Mouse (Mus musculus) mesoderm, embryonic 11.5 days (tissue): ENCODE measurements at regions not wholly inside any gene's neighbourhood (a gene's known extent, or its start where the extent isn't known, plus 50 kb on each side); places are given as distances from the start of the nearest gene placed in this dataset.
A peak's percentile ranks its signal among the peaks of the same experiment; 100 is the strongest.

ENCODE experiments used
- DNase-seq: peaks from one replicate; pipeline ENCODE4 v3.0.0-alpha.2; 2012; ENCODE audit warnings: low read depth, low spot score

DNA sequence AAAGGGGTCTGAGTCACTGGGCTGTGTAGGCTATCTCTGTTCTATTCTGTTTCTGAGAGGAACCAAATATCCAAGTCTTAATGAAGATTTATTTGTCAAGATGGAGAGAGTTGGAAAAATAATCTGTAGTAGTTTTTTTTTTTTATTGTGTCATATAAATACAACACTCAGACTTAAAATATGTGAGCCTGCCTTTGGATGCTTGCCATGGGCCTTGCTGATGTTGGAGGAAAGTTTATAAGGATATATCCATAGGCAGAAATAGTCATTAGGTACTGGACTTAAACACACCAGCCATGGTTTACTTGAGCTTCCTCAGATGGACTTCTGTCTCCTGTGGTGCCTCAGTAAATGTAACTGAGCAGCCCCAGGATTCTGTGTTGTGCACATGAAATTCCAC is 635.8 kb upstream of the Adgrl2 start:
- DNase-seq: no peak

DNA sequence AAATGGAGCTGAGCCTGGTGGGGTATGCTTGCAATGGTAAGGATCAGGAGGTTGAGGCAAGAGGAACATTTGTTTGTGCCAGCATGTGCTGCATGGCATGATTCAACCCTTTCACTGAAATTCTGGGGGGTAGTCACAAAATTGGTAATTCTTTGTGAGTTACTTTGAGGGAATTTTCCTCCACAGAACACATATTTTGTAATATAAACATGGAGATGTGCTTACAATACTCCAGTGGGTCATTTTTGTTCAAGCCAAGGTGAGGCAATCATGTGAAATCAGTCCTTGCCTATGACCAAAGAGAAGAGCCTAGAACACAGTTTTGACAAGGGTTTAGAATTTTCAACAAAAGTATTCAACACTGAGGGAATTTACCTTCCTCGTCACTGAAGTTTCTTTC is 635.1 kb upstream of the Adgrl2 start:
- no peak for DNase-seq

DNA sequence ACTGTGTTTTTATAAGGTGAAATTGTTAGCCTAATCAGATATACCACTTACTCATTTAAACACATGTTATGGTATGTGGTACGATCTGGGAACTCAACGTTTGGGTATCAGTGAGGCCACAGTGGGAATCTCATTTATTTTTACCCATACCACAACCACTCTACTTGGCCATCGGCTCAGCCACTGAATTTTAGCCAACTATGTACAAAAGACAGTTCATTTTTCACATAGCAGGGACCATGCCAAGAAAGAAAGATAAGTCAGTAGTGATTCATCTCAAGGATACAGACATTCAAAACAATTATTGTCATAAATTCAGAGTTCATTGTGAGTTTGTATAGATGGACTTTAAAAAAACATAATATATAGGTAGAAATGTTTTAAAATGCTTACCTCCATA is 634.7 kb upstream of the Adgrl2 start:
- no peak for DNase-seq

DNA sequence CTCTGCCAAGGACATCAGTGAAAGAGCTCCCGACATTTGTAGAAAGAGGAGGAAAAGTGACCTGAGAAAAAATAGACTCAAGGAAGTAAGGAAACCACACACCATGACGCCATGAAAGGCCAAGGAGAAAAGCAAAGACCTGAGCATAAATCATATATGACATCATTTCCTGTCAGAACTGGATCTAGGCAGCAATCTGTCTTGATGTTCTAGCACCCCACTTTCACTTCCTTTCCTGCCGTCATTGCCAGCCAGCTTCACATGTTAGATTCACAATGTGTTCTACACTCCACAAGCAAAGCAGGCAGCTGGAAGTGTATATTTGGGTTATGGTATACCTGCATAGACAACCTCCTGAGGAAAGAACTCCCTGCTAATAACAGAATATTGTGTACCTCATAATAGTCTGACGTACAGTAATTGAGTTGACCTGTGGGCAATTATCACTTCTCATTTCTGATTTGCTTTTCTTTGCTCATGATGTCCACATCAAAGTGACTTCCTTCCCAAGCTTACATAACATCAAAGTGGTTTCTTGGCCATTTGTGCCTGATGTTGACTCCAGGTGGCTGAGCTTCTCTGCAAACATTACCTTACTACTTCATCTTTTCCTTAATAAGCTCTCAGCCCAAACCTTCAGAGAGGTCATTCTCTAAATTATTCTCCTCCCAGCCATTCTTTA is 633.6 kb upstream of the Adgrl2 start:
- DNase-seq: no peak

DNA sequence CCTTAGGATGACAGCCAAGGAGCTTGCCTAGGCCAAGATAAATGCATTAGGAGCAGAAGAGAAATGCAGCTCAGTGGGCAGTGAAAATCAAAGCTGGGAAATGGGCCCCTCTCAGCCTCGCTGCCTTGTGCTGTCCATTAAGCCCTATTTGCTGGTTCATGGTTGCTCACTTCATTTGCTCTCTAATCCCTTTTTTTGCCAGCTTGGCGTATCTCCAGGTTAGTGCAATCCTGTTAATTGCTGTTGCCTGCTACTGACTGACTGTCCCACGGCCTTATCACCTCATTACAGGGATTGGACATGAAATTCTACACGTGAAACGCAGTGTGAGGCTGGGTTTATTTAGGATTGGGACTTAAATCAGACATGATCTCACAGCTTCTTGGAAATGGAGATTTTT is 613.5 kb upstream of the Adgrl2 start:
- DNase-seq: no peak

DNA sequence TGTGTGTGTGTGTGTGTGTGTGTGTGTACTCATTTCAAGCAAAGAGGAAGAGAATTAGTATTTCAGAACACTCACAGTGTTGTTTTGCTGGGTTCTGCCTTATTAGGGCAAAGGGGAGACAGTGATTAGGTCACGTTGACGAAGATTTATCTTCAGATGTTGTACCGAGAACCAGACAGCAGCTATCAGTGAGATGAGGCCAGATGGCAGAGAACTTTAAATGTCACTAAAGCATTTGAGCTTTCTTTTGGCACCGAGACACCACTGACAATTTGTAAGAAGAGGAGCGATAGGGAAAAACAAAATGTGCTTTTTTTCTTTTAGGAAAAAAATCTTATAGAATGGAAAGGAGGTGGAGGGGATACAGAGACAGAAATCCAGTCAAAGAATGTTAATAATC is 610.9 kb upstream of the Adgrl2 start:
- DNase-seq: no peak

DNA sequence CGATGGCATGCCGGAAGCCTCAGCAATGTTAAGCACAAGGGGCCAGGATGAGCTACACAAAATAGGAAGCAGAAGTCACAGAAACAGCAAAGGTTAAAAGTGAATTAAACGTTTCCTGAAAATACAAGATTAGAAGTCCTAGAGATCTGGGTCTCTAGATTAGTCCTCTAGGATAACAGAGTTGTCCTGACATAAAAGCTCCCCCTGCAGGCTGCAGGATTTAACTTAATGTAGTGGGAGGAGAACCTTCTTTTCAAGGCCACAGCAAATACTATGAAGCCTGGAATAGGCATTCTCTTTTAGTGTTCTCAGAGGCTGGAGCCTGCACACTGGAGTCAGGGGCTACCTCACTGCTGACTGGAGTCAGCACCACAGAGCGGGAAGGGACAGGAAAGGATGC is 604.1 kb upstream of the Adgrl2 start:
- no peak for DNase-seq

DNA sequence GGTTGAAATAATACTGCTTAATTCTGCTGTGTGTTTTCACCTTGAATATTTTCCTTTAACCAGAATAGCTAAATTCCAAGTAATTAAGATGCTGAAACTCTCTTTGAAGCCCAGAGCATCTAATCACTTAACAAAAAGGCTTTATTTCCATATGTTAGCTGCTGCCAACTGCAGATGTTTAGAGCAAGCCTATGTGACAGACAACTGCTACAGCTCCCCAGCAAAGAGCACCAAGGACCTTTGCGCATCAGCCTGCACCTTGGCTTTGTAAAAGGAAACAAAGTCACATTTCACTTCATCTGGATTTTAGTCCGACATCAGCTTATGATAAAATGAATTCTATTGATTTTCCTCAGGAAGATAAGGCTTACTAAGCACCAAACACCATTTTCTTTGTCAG is 595.4 kb upstream of the Adgrl2 start:
- no peak for DNase-seq

DNA sequence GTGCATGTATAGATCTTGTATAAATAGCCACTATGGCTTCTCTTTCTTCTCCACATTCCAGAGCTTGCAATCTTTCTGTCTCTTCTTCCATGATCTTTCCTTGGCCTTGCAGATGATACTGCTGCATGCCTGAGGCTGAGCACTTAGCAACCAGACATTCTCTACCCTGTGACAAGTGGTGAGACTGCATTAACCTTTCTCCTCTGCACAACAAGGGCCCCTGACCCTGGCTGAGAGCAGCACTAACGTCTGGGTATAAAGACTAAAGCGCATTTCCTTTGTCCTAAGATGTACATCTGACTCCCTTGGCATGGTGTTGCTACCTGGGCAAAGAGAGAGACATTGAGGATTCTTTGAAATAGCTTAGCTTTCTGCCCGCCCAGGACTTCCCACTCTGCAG is 590.8 kb upstream of the Adgrl2 start:
- DNase-seq: peak; percentile 54

DNA sequence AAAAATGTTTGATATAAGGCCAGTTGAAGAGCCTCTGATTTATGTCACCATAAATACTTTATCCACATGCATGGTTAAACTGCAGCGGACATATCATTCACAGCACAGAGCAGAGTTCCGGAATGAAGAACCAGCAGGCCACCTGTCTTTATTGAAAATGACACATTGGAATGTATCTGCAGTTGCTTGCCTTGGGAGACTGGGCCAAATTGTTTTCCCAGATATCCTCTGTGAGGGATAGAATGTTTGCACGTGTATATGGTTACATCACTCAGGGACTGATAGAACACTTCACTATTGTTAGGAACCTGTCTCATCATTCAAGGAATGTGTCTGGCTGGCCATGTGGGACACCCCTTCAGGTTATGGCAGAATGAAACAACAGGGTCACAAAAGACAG is 585.3 kb upstream of the Adgrl2 start:
- peak; percentile 56 for DNase-seq

DNA sequence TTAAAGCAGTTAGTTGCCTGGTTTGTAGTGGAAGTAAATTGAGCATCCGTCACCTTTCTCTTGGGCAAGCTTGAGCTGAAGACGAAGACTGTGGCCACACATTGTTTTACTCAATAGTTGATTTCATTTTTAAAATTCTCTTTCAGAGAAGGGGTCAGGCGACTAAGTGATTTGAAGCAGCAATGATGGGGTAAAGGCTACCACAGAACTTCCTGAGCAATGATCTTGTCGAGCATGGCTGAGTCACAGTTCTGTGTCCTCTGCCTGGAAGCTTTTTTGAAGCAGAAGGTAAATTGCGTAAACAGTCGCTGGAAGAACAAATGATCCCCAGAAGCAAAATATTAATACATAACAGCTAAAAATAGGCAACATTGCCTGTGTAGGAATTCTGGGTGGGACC is 576.5 kb upstream of the Adgrl2 start:
- DNase-seq: no peak

DNA sequence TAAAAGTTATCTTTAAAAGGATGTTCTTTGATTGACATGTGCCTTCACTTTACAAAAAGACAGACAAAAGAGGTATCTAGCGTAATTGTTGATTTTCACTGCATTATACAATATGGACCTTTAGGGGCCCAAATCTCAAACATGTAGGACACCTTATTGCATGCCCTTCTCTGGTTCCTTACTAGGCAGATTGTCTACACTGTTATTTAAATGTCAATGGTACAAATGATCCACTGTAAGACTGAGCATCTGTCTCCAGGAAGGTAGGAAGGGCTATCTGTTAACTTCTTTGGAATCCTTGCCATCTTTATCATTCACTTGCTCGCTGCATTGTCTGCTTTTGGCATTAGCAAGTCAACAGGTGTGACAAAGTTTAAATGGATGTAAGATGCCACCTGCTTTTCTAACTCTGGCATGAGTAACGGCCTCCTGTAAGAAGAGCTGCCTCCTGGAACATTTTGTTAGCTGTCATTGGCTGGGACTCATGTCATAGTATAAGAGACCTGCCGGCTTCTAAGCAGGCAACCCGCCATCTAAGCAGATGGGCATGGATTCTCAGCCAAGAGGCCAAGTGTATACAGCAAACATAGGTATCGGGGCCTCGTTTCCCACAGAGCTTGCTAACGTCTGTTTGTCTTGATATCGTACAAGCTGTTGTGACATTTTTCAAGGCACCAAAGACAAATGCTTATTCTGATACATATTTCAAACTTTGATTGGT is 560.0 kb upstream of the Adgrl2 start:
- no peak for DNase-seq

DNA sequence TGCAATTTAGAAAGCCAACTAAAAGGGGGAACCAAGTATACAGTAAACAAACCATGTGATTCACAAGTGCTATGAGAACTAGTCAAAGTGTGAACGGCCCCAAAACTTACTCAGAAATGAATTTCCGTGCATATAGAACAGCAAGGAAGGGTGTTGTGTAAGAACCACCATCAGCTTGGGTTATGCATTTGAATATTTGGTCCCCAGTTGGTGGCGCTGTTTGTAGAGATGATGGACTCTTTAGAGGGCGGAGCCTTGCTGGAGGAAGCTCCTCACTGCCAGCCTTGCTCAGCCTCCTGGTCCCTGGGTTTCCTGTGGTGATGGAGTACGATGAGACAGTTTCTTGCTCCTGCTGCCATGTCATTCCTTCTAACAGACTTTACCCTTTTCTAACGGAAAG is 556.7 kb upstream of the Adgrl2 start:
- peak; percentile 39 for DNase-seq

DNA sequence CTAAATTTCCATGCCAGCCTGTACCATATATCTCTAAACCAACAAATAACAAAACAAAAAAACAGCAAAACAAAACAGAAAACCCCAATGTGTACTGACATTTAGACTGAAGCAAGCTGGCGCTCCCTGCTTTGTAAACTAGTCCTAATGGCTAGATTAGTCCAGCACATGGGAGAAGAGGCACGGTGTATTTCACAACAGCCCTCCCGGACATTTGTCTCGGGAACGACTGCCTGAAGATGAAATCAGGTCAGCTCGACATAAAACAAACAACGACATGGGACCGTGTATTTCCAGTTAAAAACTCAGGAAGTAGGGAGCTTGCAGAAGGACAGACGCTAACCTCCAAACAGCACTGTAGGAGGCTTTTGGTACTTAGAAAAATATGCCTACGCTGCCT is 555.9 kb upstream of the Adgrl2 start:
- no peak for DNase-seq

DNA sequence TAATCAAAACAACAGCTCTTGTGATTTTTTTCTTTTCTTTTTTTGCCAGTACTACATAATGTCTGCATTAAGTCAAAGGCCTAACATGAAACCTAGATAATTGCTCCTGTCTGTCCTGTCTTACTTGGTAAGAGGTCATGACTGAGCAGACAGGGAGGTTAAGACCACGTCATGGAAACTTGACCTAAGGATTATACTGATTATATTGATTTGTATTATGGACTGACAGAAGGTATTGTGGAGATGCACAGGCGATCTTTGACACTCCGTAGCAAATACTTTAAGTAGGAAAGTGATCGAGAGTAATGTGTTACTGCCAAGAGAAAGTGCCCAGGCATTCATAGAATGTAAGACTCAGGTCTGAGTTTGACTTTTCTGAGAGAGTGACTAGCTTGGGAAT is 543.8 kb upstream of the Adgrl2 start:
- DNase-seq: no peak

DNA sequence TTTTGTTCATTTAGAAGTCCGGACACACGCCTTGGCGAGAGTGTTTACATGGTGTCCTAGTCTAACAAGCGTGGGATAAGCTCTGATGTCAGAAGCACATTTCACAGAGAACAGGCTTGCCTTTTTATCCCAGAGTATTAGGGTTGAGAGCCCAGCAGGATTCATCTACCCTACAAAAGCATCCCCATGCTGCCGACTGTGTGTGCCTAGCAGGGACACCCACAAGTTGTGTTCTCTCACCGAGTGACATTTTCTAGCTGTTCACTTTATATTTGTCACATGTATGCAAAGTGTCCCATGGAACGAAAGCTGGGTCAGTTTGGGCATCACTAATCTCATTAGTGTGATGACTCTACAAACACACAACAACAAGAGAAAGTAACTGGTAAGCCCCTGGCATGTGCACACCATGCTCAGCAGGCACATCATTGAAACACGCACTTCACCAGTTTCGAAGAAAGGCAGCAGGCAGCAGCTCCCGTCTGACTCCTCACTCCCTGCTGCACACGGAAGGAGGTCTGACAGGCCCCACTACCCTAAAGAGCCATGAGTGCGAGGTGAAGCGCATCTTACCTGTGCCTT is 539.8 kb upstream of the Adgrl2 start:
- DNase-seq: no peak

DNA sequence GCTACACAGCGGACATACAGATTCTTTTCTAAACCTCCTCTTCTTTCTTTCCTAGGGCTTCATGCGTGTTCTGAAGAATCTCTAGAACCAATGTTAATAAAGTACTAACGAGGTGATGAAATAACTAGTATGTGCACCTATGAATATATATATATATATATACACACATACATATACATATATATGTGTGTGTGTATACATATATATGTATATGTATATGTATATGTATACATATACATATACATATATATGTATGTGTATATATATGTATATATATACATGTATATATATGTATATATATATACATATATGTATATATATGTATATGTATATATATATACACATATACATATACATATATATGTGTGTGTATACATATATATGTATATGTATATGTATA is 536.2 kb upstream of the Adgrl2 start:
- DNase-seq: no peak

DNA sequence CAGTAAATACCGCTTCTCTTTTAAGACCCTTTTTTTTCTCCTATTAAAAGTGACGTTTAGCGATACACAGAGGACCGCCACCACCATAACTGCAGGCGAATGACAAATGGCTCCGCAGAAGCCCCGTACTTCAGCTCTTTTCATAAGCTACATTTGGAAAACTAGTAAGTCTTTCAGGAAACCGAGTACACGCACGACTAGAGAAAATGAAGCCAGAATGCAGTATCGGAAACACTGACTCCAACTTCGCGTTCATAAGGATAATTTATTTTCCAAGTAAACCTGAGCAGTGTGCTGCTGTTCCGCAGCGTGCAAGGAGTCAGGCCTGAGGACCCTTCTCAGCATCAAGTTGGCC is 529.2 kb upstream of the Adgrl2 start:
- DNase-seq: no peak

DNA sequence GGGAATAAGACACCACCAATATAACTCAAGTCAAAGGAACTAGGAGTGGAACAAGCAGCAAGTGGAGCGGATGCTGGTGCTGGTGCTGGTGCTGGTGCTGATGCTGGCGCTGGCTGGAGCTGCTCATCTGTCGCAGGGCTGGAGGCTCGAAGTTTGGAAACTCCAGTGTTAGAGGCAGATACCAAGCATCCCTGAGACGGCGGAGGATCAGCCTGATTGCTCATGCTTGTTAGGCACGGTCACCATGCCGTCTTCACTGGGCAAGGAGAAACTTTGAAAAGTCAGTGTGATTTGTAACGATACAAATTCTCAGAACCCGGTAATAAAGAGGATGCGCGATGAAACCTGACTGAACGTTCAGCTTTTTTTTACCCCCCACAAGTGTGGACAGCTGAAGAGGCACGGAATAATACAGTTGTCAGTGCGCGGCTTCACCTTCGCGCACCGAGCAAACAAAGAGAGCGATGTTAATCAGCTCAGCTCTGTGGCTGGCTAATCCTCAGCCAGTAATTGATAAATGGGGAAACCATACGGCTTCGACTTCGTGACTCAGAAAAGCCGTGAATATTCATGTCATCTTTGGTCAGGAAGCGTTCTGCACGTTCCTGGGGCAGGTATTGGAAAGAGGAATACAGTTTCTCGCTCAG is 528.7 kb upstream of the Adgrl2 start:
- DNase-seq: peak; percentile 52

DNA sequence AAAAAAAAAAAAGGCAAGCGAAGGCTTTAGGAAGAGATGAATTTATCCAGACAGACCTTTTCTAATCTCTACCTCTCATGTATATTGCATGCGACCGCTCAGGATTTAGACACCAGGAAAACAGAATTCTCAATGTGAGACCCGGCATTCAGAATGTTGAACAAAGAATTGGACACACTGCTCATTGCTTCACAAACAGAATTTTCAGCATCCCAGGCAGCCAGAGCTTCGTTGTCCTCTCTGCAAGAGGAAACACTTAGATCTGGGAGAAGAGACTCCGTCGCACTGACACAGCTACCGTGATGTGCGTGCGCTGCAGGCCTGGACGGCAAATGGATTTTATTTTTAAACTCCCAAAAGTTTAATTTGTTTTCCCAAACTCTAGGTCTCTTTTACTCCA is 527.2 kb upstream of the Adgrl2 start:
- DNase-seq: no peak

DNA sequence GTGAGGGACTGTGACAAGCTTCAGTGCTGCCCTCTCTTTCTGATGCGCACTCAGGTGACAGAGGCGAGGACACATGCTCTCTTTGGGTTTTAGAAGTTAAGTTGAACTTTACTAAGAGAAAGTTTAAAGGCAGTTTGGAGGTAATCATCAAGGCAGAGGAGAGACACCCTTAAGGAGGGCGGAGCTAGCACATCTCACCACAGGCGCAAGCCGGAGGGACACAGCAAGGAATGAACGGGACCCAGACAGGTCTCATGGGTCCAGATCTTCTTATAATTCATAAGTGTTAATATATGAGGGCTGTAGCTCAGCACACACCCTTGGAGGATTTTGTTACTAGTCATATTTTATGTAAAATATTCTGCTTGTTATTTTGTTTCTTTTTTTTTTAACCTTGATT is 518.8 kb upstream of the Adgrl2 start:
- DNase-seq: no peak

DNA sequence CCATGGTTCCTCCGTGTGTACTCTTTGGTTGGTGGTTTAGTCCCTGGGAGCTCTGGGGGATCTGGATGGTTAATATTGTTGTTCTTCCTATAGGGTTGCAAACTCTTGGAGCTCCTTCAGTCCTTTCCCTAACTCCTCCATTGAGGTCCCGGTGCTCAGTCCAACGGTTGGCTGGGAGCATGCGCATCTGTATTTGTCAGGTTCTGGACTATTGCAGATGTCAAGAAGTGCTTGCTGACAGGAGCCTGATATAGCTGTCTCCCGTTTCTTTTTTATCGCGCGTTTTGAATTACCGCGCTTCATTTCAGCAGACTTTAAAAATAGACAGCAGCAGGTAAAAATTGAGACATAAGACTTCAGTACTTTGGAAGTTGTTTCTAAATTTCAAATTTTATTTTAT is 518.3 kb upstream of the Adgrl2 start:
- DNase-seq: no peak

DNA sequence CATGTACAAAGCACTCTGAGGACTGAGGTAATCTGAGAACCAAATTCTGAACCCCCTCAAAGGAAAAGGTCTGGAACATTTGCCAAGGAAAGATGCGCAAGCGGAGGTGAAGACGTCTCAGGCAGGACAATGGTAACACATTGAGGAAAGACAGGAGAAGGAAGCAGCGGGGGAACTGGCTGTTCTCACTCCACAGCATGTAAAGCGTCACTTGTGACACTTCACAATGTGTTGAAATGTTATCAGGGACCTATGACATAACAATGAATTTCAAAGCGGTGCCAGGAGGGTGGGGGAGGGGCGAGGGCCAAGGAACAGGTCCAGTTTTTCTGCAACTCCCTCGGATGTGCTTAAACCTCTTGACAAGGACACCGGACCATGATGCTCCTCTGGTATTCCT is 515.3 kb upstream of the Adgrl2 start:
- no peak for DNase-seq
